Mouse (Mus musculus) adipocyte (in vitro differentiated cells): ENCODE results near the gene Phrf1.
"Not testable (repeated sequence)": the region's sequence is repeated elsewhere in the genome, so short reads cannot be mapped to it uniquely, and the experiment has no call there.

Source experiments
- DNase-seq: peaks from one replicate; pipeline ENCODE4 v3.0.0-alpha.2; 2016; ENCODE audit warnings: low spot score

The Phrf1 gene

DNA sequence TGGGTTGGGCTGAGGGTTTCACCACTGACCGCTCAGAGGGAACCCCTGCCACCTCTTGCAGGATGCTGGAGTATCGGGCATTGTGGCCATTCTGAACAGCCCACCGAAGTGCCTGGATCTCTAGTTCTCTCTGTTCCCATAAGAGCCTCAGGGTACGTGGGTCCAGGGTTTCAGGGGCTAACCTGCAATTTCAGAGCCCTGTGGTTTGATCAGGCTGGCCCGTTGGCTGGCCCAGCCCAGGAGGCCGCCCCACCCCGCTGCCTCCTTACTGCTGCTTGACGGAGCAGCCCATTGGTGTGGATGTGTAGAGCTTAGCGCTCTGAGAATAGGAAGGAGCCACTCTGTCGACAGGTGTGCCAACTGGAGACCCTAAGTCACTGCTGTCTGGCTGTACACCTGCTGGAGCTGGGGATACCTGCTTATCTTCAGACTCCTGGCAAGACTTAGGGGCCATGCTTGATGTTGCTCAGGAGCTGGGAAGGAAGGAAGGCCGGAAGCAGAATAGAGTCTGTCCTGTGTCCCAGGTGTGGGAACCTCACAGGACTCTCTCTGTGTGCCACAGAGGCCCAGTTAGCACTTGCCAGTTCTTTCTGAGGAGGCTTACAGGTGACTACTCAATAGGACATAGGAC is 14.9 kb upstream of the Phrf1 start, which contains the start of gene Lmntd2:
Lmntd2 (minus strand) TSS at position 476 of the 631 bp plus-strand sequence.
- no peak for DNase-seq

DNA sequence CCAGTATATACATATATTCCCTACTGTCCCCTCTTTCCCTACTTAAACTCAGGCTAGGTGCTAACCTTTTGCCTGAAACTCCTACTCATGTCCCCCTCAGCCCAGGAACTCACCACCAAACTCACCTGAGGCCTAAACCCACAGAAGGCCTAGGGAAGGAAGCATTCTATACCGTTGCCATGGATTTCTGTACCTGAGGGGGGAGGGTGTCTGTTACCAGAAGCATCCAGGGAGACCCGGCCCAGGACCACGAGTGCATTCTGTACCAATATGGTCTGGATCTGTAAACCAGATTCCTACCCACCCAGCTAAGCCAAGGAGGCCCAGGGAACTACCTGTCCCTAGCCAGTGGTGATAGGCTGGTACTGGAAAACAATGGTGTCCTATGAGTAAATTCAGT is 14.3 kb upstream of the Phrf1 start:
- no peak for DNase-seq

DNA sequence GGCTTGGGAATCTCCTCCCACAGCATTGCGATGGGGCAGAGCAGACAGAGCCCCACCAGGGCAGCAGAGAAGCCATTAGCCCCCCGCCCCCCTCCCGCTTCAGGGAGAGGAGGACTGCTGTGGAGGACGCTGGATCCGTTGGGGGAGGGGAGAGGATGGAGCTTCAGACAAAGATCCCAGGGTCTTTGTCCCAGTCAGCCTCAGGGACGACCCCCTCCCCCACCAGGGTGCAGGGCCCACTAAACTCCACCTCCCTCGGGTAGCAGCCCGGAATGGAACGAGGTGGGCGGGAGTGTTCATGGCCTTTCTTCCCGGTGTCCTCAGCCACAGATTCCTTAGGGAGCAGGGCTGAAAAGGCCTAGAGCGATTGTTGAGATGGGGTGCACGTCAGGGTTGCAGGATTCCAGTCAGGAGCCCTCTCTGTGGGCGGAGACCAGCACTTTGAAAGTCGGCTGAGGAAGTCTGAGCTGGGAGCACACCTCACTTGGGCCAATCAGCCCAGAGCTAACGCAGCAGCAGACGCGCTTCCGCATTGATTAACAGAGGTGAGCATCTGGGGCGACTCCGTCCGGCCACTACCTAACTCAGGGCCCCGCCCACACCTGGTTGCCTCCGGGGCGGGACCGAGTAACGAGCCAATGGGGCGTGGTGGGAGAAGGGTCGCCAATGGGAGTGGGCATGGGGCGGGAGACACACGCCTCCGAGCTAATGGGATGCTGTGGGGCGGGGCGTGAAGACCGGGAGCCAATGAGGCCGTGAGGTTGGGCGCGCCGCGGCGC is 13.3 kb upstream of the Phrf1 start, which contains the start of gene Rassf7:
Rassf7 (plus strand) TSS at position 760 of the 779 bp plus-strand sequence.
- peak; percentile 75 for DNase-seq

DNA sequence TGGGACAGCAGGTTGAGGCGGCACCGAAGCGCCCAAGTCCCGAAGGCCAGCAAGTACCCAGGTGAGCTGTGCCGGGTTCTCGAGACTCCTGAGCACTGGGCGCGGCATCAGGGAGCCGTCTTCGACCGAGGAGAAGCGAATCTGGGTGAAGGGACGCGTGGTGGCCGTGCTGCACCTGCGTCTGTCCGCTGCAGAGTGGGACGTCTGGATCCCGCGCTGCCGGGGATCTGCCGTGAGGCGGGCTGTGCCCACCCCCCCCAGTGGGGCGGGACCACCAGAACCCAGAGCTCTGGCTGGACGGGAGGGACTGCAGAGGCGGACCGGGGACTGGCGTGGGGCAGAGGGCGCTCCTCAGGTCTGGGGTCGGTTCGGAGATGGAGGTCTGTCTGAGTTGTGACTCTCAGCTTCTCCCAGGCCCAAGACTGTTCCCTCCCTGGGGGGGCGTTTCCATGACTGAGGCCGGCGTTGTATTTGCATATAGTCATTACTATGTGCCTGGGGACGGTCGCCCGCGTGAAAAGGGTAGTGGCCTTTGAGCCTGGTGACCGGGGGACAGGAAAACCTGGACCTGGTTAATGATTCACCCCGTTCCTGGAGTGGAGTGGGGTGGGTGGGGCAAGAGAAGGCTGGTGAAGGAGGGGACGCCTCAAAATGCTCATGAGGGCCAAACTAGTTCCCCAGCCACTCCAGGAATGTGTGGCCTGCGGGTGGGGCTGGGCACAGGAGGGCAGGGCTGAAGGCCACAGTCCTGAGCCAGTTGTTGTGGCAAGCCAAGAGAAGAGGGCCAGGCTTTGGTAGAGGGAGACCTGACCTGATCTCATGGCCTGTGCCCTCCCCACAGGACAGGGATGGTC is 12.5 kb upstream of the Phrf1 start:
- peak; percentile 53 for DNase-seq

DNA sequence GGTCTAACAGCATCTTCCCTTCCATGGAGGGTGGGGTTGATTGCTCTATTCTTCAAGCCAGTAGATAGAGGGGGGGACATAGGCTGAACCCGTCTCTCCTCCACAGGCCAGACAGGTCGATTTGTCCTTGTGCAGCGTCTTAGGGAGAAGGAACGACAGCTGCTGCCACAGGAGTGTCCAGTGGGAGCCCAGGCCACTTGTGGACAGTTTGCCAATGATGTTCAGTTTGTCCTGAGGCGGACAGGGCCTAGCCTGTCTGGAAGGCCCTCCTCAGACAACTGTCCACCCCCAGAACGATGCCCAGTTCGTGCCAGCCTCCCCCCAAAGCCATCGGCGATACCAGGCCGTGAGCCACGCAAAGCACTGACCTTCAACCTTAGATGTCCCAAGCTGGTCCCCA is 11.7 kb upstream of the Phrf1 start:
- DNase-seq, result no peak

DNA sequence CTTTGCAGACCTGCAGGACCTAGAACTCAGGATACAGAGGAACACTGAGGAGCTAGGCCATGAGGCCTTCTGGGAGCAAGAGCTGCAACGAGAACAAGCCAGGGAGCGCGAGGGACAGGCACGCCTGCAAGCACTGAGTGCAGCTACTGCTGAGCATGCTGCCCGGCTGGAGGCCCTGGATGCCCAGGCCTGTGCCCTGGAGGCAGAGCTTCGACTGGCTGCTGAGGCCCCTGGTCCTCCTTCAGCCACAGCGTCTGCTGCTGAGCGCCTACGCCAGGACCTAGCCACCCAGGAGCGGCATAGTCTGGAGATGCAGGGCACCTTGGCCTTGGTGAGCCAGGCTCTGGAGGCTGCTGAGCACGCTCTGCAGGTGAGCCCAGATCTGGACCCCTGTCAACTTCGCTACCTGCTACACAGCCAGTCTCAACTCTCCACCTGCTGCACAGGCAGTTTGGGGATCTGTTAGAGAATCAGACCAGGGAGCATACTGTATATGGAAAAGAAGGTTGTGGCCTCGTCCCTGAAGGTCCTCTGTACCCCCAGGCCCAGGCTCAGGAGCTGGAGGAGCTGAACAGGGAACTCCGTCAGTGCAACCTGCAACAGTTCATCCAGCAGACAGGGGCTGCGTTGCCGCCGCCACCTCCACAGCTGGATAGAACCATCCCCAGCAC is 11.1 kb upstream of the Phrf1 start:
- no peak for DNase-seq

DNA sequence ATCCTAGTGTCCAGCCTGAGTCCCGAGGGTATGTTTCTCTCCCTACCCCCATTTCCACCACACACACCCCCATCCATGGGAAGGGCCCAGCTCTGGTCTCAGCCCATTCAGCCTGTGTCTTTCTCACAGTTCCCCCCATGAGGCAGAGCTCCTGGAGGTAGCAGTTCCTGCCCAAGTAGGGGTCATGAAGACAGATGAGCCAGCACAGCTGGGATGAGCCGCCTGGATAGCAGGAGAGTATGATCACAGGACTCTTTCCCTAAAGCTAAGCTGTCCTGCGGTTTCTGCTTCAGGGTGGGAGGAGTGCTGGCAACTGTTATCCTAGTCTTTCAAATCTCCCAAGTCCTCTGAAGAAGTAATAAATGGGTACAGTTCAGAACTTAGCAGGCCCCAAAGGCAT is 10.4 kb upstream of the Phrf1 start:
- DNase-seq, result no peak

DNA sequence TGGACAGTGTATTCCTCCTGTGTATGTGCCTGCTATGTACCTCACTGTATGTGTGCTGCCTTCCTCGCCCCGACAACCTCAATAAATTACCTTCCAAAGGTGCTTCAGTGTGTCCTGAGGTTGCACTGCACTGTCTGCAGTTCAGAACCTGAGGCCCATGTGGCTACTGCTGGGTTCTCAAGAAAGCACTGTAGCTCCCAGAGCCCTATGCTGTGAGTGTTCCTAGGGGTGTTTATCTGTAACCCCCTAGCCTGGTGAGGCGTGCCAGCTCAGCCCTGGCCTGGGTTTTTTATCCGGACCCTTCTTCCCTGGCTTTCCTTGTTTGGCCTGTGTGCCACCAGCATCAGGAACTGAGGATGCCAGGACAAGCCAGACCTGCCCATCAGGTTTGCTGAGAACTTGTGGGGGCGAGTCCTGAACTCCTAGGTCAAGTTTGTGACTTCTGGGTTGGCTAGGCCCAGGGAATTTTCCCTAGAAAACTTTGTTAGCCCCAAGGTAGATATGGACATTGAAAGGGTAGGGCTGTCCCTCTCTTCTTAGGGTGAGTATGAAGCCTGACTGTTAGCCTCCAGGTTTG is 9.9 kb upstream of the Phrf1 start:
- no peak for DNase-seq

DNA sequence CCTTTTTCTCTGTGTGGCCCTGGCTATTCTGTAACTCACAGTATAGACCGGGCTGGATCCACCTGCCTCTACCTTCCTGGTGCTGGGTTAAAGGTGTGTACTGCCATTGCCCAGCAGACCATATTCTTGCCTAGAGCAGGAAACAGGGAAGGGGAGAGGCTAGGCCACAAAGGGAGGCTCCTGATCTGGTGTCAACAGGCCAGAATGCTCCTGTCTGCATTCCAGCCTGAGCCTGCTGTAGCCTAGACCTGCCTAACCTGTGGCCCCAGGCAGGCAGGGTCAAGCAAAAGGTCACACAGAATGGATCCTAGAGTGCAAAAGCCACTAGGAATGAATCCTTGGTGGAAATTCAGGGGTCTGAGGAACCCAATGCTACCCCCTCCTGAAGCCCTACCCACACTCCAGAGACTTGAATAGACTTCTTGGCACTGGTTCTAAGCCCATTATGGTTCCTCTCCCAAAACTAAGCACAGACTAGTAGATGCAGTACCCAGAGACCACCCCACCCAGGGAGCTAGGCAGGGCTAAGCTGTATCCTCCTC is 9.0 kb upstream of the Phrf1 start:
- no peak for DNase-seq

DNA sequence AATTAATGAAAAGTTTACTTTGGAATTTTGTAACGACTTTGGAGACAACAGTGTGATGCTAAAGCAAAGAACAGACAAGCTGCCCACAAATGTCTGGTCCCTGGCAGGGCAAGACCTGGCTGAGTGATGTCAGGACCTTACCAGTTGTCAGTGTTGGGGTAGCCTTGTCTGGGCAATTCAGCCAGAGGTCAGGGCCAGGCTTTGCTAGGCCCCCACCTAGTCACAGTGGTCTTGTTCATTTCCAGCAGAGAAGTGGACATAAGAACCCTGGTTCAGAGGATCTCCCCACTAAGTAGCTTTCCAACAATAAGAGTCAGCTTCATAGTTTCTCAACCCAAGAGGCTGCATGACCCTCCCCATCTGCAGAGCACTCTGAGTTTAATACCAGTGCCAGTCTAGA is 8.2 kb upstream of the Phrf1 start:
- DNase-seq, result no peak

DNA sequence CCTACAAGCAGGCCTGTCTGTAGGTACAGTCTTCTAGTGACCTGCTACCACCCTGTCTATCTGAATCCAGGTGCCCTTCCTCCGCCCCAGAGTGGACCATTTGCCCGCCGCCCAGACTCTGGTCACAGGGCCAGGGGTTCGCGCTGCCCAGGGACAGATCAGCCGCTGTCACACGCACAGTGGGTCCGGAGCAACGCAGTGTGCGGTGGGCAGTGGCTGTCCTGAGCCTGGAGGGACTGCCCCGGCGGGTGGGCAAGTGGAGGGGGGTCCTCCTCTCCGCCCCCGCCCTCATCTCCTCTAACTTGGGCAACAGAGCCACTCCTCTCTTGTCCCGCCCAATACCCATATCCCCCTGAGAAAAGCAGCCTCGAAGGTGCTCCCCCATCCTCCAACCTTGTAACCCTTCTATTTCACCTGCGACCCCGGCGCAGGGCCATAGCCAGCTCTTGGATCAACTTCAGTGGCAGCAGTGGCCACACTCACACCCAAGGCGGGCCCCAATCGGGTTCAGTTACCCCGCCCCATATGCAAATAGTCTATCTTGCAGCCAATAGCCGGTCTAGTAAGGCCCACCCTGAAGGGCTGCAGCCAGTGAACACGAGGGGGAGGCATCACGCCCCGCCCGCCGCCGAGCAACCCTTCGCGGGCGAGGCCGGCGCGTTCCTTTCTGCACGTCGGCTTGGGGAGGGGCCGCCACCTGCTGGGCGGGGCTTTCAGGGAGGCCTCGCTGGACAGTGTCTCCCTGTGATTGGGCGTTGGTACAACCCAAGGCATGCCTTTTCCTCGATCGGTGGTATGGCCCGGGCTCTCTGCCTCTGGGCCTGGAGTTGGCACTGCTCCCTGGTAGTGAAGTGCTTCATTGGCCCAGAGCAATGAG is 7.1 kb upstream of the Phrf1 start:
- peak; percentile 98 for DNase-seq

DNA sequence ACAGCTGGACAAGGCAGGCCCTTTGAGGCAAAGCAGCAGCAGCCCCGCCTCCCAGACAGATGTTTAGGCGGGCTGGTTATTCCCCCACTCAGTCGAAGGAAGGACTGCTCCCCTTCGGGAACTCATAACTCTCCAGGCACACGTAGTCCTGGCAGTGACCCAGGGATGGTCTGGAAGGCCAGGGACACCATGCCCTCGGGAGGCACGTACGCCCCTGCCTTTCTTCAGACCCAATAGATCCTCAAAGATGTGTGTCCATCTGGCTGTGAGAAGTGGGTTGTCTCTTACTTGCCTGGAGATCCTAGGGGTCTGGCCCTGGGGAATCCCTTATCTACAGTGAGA is 6.5 kb upstream of the Phrf1 start:
- DNase-seq, result no peak

DNA sequence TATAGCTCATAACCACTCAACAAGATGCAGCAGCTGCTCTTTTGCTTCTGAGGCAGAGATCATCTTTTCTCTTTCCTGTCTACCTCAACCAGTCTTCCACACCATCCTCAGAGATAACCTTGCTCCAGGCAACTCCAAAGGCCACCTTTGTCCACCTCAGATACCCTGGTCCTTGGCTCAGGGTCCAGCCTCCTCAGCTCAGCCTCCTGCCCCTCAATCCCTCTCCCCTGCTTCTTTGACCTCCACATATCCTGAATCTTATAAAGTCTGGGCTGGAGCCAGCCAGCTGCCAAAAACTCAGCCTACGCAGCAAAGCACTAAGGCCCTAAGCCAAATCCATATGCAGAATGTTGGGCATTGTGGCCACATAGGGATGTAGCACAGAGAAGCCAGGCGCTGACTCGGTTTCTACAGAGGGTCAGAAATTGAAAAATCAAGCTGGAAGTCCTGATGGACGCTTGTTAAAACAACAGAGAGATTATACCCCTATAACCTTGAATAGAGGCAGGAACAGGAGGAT is 5.8 kb upstream of the Phrf1 start:
- DNase-seq, result no peak

DNA sequence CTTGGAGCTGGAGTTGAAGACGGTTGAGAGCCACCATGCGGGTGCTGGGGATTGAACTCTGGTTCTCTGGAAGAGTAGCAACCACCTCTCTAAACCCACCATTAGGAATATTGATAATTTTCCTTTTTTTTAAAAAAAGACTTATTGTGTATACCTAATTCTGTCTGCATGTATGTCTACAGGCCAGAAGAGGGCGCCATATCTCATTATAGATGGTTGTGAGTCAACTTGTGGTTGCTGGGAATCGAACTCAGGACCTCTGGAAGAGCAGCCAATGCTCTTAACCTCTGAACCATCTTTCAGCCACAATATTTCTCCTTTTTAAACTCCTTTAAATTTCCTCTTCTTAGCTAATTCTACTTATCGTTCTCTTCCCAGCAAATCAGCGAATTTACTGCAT is 2.0 kb upstream of the Phrf1 start:
- DNase-seq, result no peak

DNA sequence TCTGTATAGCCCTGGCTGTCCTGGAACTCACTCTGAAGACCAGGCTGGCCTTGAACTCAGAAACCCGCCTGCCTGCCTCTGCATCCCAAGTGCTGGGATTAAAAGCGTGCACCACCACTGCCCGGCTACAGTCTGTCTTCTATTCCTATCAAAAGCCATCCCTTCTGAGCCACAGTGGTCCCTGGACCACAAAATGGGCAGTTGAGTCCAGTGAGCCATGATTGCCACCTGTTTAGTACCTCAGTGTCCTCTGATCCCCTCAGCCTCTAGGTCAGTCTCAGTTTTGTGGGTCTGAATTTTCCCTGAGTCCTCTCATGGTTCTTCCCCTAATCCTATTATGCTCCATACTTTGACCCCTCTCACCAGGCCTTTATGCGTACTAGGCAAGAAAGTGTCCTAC is 788 bp upstream of the Phrf1 start:
- no peak for DNase-seq

DNA sequence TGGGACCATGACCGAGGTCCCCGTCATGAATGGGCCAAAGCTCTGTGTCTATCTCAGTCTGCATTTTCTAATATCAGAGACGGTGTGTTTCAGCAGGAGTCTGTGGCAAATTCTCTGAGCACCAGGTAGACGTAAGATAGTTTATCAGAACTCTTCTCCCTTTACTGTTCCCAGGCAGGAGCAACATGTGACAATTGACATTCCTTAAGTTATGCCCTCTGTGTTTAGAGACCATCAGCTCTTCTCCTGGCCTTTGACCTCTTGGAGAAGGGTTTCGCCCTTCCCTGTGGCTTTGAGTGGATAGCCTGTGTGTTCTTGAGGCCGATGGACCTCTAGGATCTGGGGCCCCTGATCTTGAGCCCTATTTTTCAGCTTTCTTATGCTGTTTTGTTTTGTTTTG is 1.1 kb downstream of the Phrf1 start:
- DNase-seq, result no peak

DNA sequence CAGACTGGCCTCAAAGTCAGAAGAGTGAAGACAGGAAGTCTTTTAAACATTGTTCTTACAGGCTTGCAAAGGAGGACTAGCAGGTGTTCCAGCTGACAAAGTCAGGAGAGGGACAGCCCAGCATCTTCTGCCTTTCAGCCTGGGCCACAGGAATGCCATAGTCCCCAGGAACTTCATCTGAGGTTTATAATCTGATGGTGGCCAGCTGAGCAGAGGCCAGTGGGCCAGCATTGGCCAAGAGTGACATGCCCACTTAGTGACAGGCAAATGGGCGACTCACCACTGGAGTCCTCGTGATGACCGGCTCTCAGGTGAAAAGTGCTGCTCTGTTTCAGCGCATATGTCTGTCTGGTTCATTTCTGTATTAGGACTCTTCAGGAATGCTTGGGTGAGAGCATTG is 2.0 kb downstream of the Phrf1 start:
- DNase-seq, result no peak

DNA sequence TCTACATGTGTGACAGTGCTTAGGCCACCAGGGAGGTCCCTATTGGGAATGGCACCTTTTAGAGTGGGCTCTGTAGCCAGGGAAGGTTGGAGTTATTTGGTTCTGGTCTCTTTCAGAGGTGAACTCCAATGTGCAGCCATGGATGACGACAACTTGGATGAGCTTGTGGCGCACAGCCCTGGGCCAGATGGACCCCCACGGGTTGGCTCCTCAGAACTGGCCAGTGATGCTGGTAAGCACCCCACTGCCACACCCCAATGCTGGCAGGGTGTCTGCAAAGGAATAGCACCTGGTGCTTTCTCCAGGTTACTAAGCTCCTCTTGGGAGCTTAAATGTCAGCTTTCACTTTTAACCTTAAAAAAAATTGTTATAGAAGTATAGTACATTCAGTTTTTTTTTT is 2.5 kb downstream of the Phrf1 start:
- DNase-seq, result no peak

DNA sequence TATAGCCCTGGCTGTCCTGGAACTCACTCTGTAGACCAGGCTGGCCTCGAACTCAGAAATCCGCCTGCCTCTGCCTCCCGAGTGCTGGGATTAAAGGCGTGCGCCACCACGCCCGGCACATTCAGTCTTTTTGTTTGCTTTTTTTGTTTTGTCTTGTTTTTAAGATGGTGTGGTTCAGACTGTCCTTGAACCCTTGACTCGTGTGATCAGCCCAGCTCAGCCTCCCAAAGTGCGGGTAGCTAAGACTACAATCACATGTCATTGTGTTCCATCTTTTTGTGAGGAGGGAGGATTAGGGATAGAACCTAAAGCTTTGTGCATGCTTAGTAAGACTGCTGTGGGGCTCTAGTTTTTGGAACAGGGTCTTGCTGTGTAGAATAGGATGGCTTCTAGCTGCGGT is 3.0 kb downstream of the Phrf1 start:
- no peak for DNase-seq

DNA sequence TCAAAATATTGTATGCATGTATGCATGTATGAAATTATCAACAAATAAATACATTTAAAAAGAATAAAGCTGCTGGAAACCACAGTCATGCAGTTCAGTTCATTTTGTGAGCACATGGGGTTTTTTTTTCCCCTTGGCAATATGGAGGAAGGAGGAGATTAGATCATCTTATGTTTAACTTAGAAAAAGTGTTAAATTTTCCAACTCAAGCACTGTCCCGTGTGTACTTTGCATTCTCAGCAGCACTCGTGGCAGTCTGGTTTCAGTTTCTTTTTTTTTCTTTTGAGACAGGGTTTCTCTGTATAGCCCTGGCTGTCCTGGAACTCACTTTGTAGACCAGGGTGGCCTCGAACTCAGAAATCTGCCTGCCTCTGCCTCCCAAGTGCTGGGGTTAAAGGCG is 21.9 kb downstream of the Phrf1 start:
- DNase-seq, result not testable (repeated sequence)
